Mouse (Mus musculus) cerebellum, adult (tissue): ENCODE data around the gene Rgs10.
"Not testable (repeated sequence)": the region's sequence is repeated elsewhere in the genome, so short reads cannot be mapped to it uniquely, and the experiment has no call there.

Experiments used
- ATAC-seq: cut with Nextera tagmentation; 2 replicates; pipeline ENCODE4 v1.9.2; 2017; ENCODE audit warnings: mild to moderate bottlenecking, moderate library complexity, mixed read lengths; ENCODE audit not compliant: insufficient number of reproducible peaks, low FRiP score, low TSS enrichment

The Rgs10 gene

DNA sequence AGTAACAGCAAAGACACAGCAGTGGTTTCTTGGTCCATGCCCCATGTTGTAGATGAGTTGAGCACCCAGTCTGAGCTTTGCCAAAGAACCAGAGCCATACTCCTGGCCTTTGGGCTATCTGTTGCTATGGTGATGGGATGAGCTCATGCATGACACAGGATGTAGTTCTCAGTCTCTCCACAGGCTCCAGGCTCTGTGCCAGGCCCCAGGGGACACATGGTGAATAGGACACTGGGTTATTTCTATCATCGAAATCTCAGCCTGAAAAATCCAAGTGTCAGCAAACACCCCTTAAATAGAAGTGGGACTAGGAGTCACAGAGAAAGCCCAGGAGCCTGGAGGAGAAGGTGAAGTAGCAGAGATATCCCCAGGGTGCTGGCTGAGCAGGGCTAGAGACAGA lies 70.0 kb downstream of the Rgs10 start:
- no peak; the same call in 1 of the 2 replicates for ATAC-seq

DNA sequence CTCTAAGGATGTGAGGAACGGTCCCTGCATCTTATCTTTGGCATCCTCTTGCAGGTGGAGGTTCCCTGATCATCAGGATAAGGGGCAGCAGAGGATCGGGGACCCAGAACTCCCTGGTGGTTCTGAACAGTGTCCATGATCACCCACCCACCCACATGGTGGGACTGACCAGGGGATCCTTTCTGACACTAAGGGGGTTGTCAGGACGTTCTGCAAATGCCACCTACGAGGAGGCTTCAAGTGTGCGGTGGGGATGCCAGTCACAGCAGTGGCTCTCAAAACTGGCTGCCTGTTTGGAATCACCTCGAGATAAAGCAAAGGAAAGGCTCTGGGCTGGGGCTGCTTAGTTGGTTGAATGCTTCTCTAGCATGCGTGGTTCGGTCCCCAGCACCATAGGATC lies 71.6 kb downstream of the Rgs10 start:
- ATAC-seq: no peak

DNA sequence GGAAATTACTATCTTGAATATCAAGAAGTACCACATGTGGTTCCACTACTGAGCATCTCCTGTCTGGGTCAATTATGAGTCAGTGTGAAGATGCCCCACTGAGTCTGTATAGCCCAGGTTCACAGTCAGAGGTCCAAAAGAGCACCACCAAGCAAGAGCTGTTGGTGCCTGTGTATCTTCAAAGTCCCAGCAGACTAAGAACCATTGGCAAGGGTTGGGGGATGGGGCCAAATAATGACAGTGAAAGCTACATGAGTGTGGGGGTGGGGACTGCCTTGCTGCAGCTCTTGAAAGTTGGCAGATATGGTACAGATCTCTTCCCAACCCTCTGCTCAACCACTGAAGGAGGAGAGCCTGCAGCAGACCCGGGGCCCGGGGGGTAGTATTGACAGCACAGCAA lies 72.0 kb downstream of the Rgs10 start:
- ATAC-seq: no peak

DNA sequence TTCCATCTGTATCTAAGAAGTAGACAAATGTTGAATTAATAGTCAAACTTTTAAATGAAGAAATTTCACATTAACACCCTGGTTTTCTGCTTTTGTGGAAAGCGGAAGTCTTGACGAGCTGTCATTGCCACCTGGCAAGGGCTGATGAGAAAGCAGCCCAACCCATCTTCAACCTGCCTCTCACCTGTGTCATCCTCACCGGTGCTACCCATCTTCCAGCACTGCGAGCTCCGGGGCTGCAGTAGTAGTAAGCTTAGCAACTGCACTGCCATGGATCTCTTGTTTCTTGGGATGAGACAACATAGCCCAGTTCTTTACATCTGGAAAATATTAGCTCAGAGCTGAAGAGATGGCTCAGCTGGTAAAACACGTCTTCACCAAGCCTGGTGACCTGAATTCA lies 72.9 kb downstream of the Rgs10 start:
- ATAC-seq: no peak

DNA sequence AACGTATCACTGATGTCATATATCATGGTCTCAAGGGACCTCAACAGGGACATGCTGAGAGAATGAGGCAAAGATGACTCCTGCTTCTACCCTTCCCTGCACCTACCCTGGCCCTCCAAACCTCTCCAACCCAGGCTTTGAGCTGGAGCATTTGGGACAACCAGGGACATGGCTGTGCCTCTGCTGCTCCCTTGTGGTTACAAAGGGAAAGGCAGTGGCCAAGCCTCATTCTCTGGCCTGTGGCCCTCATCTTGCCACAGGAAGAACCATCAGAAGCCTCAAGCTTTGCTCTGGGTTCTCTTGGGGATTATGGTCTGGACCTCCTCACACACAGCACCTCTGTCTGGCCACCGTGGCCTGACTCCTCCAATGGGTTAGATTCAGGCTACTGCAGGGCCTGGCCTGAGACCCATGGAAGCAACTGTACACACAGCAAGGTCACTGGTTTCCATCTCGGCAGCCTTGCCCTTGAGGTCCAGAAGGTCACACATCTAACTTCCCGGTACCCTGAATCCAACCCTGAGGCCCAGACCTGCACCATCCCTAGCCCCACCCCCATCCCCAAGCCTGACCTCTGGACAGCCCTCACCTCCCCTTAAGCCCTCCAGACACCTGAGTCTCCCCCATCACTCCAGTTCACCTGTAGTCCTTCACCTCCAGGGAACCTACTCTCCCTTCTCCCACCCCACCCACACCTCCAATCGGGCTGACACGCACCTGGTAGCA lies 73.5 kb downstream of the Rgs10 start:
- no peak for ATAC-seq

DNA sequence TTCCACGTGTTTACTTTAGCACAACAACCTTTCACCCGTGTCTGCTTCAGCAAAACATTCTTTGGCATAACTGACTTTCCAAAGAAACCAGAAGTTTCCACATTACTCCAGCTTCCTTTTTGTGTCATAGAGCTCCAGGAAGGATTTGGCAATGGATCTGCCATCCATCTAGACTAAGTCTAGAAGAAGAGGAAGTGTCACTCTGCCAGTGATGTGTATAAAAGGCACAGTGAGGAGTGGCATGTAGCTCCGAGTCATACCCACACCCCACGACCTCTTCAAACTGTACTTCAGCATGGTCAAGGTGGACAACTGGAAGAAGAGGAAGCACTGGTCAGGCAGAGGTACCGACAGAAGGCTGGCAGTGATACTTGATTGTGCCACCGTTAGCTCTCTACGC lies 74.1 kb downstream of the Rgs10 start:
- ATAC-seq: no peak

DNA sequence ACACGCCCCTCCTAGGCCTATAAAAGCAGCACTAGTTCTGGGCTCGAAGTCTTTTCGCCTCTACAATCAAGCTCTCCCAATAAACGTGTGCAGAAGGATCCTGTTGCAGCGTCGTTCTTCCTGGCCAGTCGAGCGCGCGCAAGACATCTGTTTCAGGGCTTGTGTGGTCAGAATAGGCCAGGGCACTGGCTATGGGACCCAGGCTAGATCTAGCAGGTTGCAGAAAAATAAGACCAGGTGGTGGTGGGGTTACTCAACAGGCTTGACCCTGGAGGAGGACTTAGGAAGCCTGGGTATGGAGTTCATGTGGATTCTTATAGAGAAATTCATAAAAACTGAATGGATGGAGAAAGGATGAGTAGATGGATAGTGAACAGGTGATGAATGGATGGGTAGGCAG lies 75.9 kb downstream of the Rgs10 start:
- ATAC-seq: not testable (repeated sequence)

DNA sequence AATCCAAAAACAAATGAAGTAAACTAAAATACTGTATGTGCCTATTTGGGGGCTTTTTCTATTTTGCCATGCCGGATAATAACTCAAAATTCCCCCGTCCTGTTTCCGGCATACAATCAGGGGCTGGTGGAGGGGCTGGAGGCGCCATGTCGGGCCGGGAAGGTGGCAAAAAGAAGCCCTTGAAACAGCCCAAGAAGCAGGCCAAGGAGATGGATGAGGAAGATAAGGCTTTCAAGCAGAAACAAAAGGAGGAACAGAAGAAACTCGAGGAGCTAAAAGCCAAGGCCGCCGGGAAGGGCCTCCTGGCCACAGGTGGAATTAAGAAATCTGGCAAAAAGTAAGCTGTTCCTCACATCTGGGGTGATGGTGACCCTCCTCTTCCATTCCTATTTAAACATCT lies 78.2 kb downstream of the Rgs10 start:
- ATAC-seq: not testable (repeated sequence)

DNA sequence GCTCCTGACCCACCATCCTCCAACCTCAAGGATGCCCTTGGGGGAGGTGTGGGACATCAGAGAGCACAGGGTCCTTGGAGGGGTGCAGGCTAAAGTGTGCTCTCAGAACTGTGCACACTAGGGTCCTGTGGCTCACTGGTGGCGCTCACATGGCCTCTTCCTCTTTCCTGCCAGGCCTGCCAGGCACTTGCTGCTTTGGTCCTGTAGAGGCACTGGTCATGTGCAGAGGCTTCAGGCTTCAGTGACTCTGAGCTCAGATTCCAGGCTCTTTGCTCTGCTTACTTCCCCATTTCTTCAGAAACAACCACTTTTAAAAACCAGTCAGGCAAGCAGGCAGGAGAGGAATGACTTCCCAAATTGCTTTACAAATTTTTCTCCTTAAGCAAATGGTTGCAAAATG lies 85.7 kb downstream of the Rgs10 start:
- no peak for ATAC-seq

DNA sequence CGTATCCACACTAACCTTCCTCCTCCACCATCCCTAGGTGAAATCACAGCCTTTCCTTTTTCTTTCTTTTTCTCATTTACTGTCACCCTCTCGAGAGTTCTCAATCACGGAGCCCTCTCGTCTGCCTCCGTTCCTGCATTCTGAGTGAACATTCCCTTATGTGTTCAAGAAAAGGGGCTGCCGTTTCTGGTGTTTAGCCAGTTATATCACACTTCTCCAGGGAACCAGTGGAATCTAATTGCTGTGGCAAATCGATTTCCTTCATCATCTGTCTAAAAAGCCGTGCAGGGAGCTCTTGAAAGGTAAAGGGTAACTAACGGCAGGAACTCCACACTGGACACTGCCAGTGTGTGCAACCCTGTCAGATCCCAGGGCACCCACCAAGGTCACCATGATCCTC lies 87.6 kb downstream of the Rgs10 start:
- ATAC-seq: no peak

DNA sequence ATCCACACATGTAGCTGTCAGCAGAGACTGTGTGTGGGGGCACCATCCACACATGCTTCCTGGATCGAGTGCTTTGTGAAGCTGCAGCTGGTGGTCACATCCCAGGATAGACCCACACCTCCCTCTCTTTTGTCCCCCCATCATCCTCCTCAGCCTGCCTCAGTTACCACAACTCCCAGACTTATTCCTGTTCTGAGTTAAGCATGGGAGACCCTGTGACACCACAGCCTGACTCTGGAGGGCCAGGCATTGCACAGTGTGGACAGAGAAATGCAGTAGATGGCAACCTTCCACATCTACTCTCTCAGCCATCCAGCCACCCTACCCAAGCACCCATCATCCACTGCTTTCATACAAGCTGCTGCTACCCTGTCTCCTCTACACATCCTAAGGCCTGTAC lies 93.6 kb downstream of the Rgs10 start:
- ATAC-seq: no peak
